14 mouse cellular contexts compared by ENCODE assay signal in the genomic region with DNA sequence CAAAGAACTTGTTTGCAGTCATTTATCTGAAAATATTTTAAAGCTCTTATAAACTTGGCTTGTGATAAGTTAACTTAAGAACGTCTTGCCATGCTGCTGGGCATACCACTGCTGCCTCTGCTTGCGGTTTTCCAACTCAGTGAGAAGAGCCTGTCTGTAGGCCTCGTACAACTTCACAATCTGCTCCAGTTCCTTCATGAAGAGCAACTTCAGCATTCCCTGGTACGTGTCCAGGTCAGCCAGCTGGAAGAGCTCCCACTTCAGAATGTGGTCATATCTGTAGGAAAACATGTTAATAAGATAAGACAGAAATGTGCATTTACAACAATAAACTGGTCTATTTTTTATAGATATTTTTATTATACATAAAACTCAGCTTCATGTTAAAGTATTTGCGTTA. TPM values are rescaled to one million over a fixed set of nuclear protein-coding genes. Genes with fewer than 3 reads are reported as not detected.
DNase-seq lines count a peak whose midpoint lies in the region; ATAC-seq and TF ChIP-seq lines count a peak whose summit lies in the region.
"Had no signal": no experiment of that assay in that cellular context is flagged by ENCODE, and none has a peak within 500 bp of the region (broad histone marks: within the 10 kb centered on the region; RNA-seq: fewer than 3 reads in every experiment).

No protein-coding gene starts in this region.

- DNase-seq in heart, adult 8-10 months (ENCODE audit: low spot score) = peak; percentile 33
- no peak for DNase-seq in heart, embryonic 10.5 days (ENCODE audit: low spot score)
- peak; percentile 52 for DNase-seq in Muller cell, postnatal 12 days (ENCODE audit: inconsistent ontology term)
- peak; percentile 77 for DNase-seq in lung, embryonic 14.5 days
- DNase-seq in forebrain, embryonic 14.5 days (ENCODE audit: low spot score) = no peak
- DNase-seq in cerebellum, postnatal 36 days = no peak
- no peak for DNase-seq in thymus, postnatal 10 days (ENCODE audit: low spot score in 2 of 2)
- DNase-seq: cerebellum, adult 8-10 months; forebrain, postnatal 0 days; thymus, postnatal 25 days had no signal

- no peak overlapping the region for H3K9ac ChIP-seq in heart, embryonic 16.5 days (ENCODE audit: low read length)
- H3K9ac ChIP-seq in lung, embryonic 14.5 days = no peak overlapping the region
- no peak overlapping the region for H3K9ac ChIP-seq in forebrain, embryonic 14.5 days (ENCODE audit: low read length)
- H3K9ac ChIP-seq: embryonic facial prominence, embryonic 12.5 days; forebrain, postnatal 0 days; liver, embryonic 15.5 days had no signal

- no peak overlapping the region for H3K4me2 ChIP-seq in heart, embryonic 16.5 days (ENCODE audit: low read depth, low read length)
- no peak overlapping the region for H3K4me2 ChIP-seq in lung, embryonic 14.5 days
- no peak overlapping the region for H3K4me2 ChIP-seq in forebrain, embryonic 14.5 days (ENCODE audit: low read length)
- H3K4me2 ChIP-seq: embryonic facial prominence, embryonic 12.5 days; liver, embryonic 15.5 days had no signal

- no peaks in the 10 kb centered on the region for H3K9me3 ChIP-seq in heart, embryonic 10.5 days
- no peaks in the 10 kb centered on the region for H3K9me3 ChIP-seq in heart, embryonic 16.5 days (replicated peaks; ENCODE audit: control insufficient read depth, low read length)
- H3K9me3 ChIP-seq in lung, embryonic 14.5 days (ENCODE audit: low read depth, low read length) = no peaks in the 10 kb centered on the region
- no peaks in the 10 kb centered on the region for H3K9me3 ChIP-seq in forebrain, embryonic 14.5 days (replicated peaks; ENCODE audit: control insufficient read depth, low read length)
- H3K9me3 ChIP-seq: embryonic facial prominence, embryonic 12.5 days; liver, embryonic 15.5 days had no signal

- 67% methylated on average over 5 of the region's 5 CpGs for WGBS in heart, embryonic 10.5 days
- 26% methylated on average over 5 of the region's 5 CpGs for WGBS in heart, embryonic 16.5 days
- WGBS in lung, embryonic 14.5 days = 60% methylated on average over 5 of the region's 5 CpGs
- WGBS in forebrain, embryonic 14.5 days = 93% methylated on average over 5 of the region's 5 CpGs

- ATAC-seq in heart, embryonic 16.5 days (replicated peaks; ENCODE audit: extremely low read depth, insufficient read depth, low FRiP score) = peak; percentile 68; the same call in 1 of the 2 replicates
- peak; percentile 47; the same call in 1 of the 2 replicates for ATAC-seq in lung, embryonic 14.5 days (ENCODE audit: insufficient read depth)
- ATAC-seq in forebrain, embryonic 14.5 days = no peak
- ATAC-seq: forebrain, postnatal 0 days; Patski had no signal

- H3K27ac ChIP-seq in heart, embryonic 10.5 days = no peak overlapping the region
- peak overlapping the region; percentile 79 for H3K27ac ChIP-seq in heart, embryonic 16.5 days (ENCODE audit: low read length)
- H3K27ac ChIP-seq in lung, embryonic 14.5 days (ENCODE audit: low read depth) = no peak overlapping the region
- H3K27ac ChIP-seq in forebrain, embryonic 14.5 days (ENCODE audit: low read depth, low read length) = no peak overlapping the region
- H3K27ac ChIP-seq: embryonic facial prominence, embryonic 12.5 days; liver, embryonic 15.5 days had no signal

- TF ChIP-seq CTCF in lung, embryonic 14.5 days (IDR thresholded peaks at IDR 0.05; ENCODE audit: low read depth) = no peak

- H3K27me3 ChIP-seq in heart, embryonic 10.5 days (ENCODE audit: insufficient read depth, poor library complexity, severe bottlenecking) = no peaks in the 10 kb centered on the region
- no peaks in the 10 kb centered on the region for H3K27me3 ChIP-seq in heart, embryonic 16.5 days (ENCODE audit: control insufficient read depth, insufficient read depth, low read length)
- no peaks in the 10 kb centered on the region for H3K27me3 ChIP-seq in lung, embryonic 14.5 days (ENCODE audit: insufficient read depth, low read length)
- H3K27me3 ChIP-seq in forebrain, embryonic 14.5 days (replicated peaks; ENCODE audit: control insufficient read depth, insufficient read depth, low read length) = no peaks in the 10 kb centered on the region
- H3K27me3 ChIP-seq: embryonic facial prominence, embryonic 12.5 days; liver, embryonic 15.5 days; Patski had no signal

- H3K4me1 ChIP-seq in heart, embryonic 10.5 days = no peaks in the 10 kb centered on the region
- peaks cover 12% of the 10 kb centered on the region for H3K4me1 ChIP-seq in heart, embryonic 16.5 days (ENCODE audit: control insufficient read depth, insufficient read depth, low read length)
- H3K4me1 ChIP-seq in lung, embryonic 14.5 days (ENCODE audit: insufficient read depth) = no peaks in the 10 kb centered on the region
- H3K4me1 ChIP-seq in forebrain, embryonic 14.5 days (ENCODE audit: control insufficient read depth, insufficient read depth, low read length) = no peaks in the 10 kb centered on the region

- H3K36me3 ChIP-seq in heart, embryonic 10.5 days = peaks cover 93% of the 10 kb centered on the region
- H3K36me3 ChIP-seq in heart, embryonic 16.5 days (ENCODE audit: control insufficient read depth, insufficient read depth) = peaks cover 27% of the 10 kb centered on the region
- H3K36me3 ChIP-seq in lung, embryonic 14.5 days (ENCODE audit: insufficient read depth) = peaks cover 84% of the 10 kb centered on the region
- H3K36me3 ChIP-seq in forebrain, embryonic 14.5 days (ENCODE audit: control insufficient read depth, insufficient read depth, low read length) = peaks cover 76% of the 10 kb centered on the region

- H3K4me3 ChIP-seq in heart, embryonic 10.5 days = no peak overlapping the region
- H3K4me3 ChIP-seq in heart, embryonic 16.5 days (ENCODE audit: low read length) = no peak overlapping the region
- no peak overlapping the region for H3K4me3 ChIP-seq in lung, embryonic 14.5 days (ENCODE audit: low read depth, low read length)
- H3K4me3 ChIP-seq in forebrain, embryonic 14.5 days (ENCODE audit: low read depth, low read length) = no peak overlapping the region
- H3K4me3 ChIP-seq: embryonic facial prominence, embryonic 12.5 days; liver, embryonic 15.5 days had no signal

RNA-seq across cellular contexts. Expression of a gene that starts 20.7 kb away (rescaled TPM):
- 10 to 100 TPM; 18.7 to 24.2 (median 22.0) TPM for total RNA-seq in heart, adult 8-10 months (2022)
- polyA plus RNA-seq in heart, embryonic 10.5 days (2016; fragmentation: Nextera tagmentation; extraction: Ambion mirVana) = 3.9 and 6.8 TPM in 2 replicates
- polyA plus RNA-seq in heart, embryonic 16.5 days (2015; fragmentation: Nextera tagmentation; extraction: Ambion mirVana) = 1.8 and 4.4 TPM in 2 replicates
- 11.8 and 12.8 TPM in 2 replicates for polyA plus RNA-seq in lung, embryonic 14.5 days (2014; fragmentation: Nextera tagmentation; extraction: Ambion mirVana)
- polyA plus RNA-seq in forebrain, embryonic 14.5 days (2014; fragmentation: Nextera tagmentation; extraction: Ambion mirVana) = 1.0 and 1.8 TPM in 2 replicates

Comparison
In these comparisons a context has a peak if more than half of its experiments do, and no peak if none do; other contexts are left out.
1. DNase-seq: peak in heart, adult 8-10 months (single experiment), Muller cell, postnatal 12 days (single experiment) and lung, embryonic 14.5 days (single experiment); none in heart, embryonic 10.5 days (single experiment), forebrain, embryonic 14.5 days (single experiment), cerebellum, postnatal 36 days (0 of 2) and thymus, postnatal 10 days (0 of 2).